Mouse (Mus musculus) adrenal gland, postnatal 36 days (tissue): Measurements from ENCODE around the gene Tpx2. TPM values are rescaled to one million over a fixed set of nuclear protein-coding genes. Genes with fewer than 3 reads are reported as not detected.

Experiments used
- DNase-seq, 2 experiments: peaks; one replicate each; pipeline ENCODE4 v3.0.0; 2021; ENCODE audit warnings: mixed read lengths in 1 of 2
- total RNA-seq, 2 experiments: library from RNA; stranded (reverse); gene quantifications; 2 replicates each; pipeline ENCODE4 v1.2.3; 2021

The Tpx2 gene
- total RNA-seq, 2 experiments from 2014 or later: 5.1 to 6.2 TPM

DNA sequence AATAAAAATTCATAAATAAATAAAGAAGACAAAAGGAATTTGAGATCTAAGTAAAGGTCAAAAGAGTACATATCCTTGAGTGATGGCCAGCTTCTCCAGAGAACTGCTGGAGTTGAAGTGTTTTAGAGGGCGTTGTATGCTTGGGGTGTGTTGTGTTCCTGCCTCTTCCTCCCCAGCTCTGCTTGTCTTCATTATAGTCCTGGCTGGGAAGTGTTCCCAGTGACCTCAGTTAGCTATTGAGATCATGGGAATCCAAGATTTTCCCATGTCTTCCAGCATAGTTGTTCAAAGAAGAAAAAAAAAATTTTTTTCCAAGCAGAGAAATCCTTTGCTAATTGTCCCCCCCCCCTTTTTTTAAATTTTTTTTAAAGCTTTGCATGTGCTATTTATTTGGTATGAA is 14.1 kb downstream of the Tpx2 start:
- DNase-seq: no peak

GRCm38 (mm10) chr2:152862638-152863037 is 14.9 kb downstream of the Tpx2 start:
- no peak for DNase-seq

GRCm38 (mm10) chr2:152863346-152863745 is 15.6 kb downstream of the Tpx2 start:
- DNase-seq: no peak

DNA sequence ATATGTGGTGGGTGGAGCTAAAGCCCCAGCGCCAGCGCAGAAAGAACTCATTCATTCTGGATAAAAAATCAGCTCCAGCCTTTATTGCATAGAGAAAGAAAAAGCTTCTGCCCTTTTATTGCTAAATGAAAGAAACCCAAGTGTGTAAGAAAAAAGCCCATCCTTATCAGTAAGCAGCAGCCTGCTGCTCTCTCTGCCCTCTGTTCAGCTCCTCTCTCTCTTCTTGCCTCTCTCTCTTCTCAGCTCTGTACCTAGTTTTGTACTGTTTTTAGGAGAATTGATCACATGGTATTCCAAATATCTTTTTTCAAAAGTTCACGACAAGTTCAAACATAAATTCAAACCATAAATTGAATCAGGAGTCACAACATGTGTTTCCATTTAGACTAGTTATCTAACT is 30.5 kb downstream of the Tpx2 start:
- DNase-seq: no peak

GRCm38 (mm10) chr2:152880898-152881297 is 33.1 kb downstream of the Tpx2 start:
- no peak for DNase-seq

DNA sequence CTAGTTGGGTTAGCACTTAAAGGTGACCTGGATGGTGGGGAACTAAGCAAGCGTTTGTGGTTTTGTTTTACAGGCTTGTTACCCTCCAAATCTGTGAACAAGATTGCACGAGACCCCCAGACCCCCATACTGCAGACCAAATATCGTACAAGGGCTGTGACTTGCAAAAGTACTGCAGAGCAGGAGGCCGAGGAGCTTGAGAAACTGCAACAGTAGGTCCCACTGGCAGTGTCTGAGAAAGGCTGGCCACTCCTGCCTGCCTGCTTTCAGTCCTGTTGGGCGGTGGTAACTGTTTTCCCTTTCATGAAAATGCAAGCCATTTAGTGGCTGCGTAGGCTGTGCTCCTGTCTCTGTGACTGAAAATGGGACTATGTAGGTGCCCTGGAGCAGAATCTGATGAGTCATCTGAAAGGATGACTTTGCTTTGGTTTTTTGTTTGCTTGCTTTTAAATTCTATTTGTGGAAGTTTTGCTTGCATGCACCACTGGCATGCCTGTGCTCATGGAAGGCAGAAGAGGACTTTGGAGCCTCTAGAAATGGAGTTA is 36.4 kb downstream of the Tpx2 start:
- DNase-seq: no peak

DNA sequence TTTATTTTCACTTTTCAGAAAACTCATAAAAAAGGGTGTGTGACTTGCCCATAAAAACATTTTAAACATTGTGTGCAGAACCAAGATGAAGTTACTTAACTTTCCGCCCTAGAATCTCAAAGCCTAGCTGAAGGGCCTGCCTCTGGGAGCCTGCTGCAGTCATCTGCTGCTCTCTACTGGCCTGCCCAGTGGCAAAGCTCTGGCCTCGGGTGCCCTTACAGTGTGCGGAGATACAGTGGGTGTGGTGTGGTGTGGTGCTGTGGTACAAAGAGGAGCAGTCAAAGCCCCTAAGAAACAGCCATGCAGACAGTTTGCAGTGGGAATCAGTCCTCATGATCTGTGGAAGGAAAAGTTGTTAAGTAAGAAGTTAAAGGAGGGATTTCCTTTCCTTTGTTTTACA is 39.5 kb downstream of the Tpx2 start:
- DNase-seq: no peak

- DNase-seq: no peak
These were observed 41.0 kb downstream of the Tpx2 start for GRCm38 (mm10) chr2:152888774-152889173.

- DNase-seq: no peak
These were observed 48.1 kb downstream of the Tpx2 start for GRCm38 (mm10) chr2:152895834-152896233.

GRCm38 (mm10) chr2:152896926-152897325 is 49.2 kb downstream of the Tpx2 start:
- no peak for DNase-seq

- no peak for DNase-seq
These were observed 51.2 kb downstream of the Tpx2 start for GRCm38 (mm10) chr2:152899011-152899410.

- DNase-seq: no peak
These were observed 53.5 kb downstream of the Tpx2 start for GRCm38 (mm10) chr2:152901296-152901695.

DNA sequence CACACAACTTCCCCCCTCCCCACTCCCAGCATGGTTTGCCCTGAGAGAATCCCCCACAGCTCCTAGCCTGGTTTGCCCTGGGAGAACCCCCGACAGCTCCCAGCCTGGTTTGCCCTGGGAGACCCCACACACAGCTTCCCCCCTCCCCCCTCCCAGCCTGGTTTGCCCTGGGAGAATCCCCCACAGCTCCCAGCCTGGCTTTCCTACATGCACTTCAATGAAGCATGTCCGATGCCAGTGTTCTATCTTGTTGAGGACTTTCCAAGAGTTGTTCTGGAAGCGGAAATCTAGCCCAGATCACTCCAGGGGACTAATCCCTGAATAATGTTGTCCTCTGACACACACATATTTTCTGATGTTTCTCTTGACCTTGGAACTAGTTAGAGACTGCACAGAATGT is 54.9 kb downstream of the Tpx2 start:
- DNase-seq: no peak

- peak; percentile 84 to 90 for DNase-seq
These were observed 55.8 kb downstream of the Tpx2 start for GRCm38 (mm10) chr2:152903586-152903985.

DNA sequence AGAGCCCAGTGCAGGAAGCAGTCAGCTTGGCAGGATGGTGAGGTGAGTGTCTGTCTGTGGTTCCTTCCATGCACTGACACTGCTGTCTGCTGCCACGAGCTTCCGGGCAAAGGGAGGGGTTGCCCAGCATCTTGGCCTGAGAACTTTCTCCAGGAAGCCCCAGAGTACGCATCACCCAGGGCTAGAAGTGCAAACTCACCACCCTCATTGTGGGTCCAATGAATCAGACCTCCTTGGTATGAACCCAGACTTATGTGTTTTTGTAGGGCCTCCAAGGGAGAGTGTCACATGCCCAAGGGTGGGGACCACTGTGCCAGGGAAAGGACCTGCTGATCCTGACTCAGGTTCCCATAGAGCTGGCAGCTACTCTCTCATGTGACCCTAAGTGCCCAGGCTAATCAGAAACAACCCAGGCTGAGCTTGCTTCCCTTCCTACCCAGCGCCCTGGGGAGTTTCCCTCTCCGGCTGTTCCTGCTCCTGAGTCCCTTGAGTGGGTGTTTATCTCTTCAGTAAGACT is 56.4 kb downstream of the Tpx2 start:
- DNase-seq: no peak

GRCm38 (mm10) chr2:152905036-152905829 is 57.5 kb downstream of the Tpx2 start:
- no peak for DNase-seq

DNA sequence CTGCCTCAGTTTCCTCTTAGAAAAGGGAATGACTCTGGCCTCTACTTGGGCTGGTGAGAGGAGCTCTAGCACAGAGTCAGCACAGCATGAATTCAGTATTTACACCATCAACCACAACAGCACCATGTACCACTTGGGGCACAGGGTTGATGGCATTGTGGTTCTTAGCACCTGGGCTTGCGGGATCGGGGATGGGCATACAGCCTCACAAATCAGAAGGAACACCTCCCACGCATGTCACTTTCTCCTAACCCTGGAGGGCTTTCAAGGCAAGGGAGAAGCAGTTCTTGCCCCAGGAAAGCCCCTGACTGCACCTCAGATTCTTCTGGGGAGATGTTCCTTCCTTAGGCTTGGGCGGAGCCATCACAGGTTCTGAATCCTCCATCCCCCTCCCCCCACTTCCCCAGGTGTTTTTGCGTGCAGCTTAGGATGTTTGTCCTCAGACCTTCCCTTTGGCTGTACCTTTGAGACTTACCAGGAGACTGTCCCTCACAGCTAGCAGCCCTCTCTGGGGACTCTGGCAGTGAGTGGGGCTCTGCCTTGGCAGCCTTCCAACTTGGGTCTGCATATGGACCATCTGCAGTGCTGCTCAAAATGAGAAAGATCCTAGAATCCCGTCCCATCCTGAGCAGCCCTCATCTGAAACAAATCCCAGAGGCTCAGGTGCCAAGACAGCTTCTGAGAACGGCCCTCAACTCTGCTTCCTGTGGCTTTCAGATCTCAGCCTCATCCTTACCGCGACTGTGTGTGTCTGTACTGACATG is 58.7 kb downstream of the Tpx2 start:
- DNase-seq: no peak

DNA sequence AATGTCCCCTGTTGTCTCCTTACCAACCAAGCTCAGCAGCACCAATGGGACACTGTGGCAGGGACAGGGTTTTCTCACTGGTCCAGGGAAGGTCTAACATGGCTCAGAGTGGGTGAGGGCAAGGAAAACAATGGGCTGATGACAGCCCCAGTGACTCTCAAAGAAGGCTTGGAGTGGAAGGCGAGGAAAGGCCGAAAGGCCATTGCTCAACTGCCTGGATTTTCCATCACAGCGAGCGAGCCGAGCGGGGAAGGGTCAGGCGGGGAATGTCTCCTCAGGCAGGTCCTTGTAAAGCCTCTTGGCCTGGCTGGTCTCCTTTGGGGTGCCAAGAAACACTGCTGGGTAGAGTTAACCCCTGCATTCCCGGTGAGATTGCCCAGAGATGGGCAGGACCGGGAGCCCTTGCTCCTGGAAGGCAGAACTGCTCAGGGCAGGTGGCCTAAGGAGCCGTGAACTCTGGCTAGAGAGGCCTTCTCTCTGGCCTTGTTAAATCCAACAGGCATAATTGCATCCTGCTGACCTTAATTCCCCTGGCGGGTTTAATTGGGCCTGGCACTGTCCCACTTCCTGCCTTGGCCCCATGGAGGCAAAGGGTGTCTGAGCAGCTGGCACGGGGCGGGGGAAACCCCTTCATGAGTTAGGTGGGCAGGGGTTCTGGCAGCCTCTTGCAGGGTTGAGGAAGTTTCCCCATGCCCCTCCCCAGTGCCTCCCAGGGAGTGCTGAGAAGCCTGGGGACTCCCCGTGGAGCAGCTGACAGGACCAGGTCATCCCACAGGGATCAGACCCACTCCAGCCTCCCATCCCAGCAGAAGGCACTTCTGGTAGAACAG is 59.6 kb downstream of the Tpx2 start:
- no peak for DNase-seq

DNA sequence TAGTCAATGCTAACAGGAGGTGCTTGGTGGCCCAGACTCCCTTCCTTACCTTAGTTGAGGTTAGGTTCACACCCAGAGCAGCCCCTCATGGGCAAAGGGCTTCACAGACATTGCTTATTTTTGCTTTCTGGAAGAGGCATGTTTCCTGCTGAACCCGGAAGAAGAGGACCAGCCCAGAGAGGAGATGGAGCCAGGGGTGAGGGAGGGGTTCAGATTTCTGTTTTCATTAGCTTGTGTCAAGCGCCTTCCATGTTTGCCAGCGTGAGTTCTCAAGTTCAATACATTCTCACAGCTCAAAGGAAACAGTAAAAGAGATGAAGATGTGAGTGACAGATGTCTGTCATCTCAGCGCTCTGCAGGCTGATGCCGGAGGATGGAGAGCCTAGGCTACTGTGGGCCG is 62.1 kb downstream of the Tpx2 start:
- no peak for DNase-seq

- no peak for DNase-seq
These were observed 63.3 kb downstream of the Tpx2 start, which contains the start of gene Mylk2 for GRCm38 (mm10) chr2:152911031-152911430. Gene Mylk2, plus strand, starts transcription at chr2:152911352.

GRCm38 (mm10) chr2:152911432-152911831 is 63.7 kb downstream of the Tpx2 start:
- DNase-seq: no peak

- DNase-seq: no peak
These were observed 65.7 kb downstream of the Tpx2 start for GRCm38 (mm10) chr2:152913471-152913870.
